Mouse (Mus musculus): ENCODE data around the gene Gm49368.
A peak's percentile ranks its signal among the peaks of the same experiment; 100 is the strongest.
"Not testable (repeated sequence)": the region's sequence is repeated elsewhere in the genome, so short reads cannot be mapped to it uniquely, and the experiment has no call there.

The Gm49368 gene

GRCm38 (mm10) chr7:128042161-128042820, 20.2 kb upstream of the Gm49368 start:
- H3K36me3 ChIP-seq (ENCODE audit: control insufficient read depth, insufficient read depth, low read length, poor library complexity, severe bottlenecking); DNase-seq (ENCODE audit: low read depth, low spot score); H3K27me3 ChIP-seq (ENCODE audit: control insufficient read depth, insufficient read depth, low read length, poor library complexity, severe bottlenecking): not testable (repeated sequence)

DNA sequence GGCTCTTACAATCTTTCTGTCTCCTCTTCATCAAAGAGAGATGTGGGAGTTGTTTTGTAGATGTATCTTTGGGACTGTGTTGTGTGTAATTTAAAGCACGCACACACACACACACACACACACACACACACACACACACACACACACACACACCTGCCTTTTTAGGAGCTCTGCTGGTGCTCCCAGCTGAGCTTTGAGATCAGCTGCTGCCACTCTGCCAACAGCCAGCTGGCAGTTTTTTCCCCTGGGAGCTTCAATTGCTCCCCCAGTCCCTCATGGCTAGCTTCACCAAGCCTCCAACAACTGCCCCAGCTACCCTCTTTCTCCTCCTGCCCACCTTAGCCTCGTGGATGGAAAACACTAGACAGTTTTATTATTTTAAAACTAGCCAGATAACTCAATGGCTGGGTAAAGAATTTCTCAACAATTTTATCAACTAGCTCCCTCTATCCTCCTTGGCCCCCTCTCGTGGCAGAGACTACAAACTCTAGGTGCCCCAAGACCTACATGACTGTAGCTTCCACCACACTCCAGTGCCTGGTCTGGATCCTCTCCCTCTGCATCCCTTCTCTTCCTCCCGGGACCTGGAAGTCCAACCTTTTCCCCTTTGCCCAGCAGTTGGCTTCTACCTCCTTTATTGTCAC, 18.2 kb upstream of the Gm49368 start:
- no peaks in the 10 kb centered on the region for H3K27me3 ChIP-seq (ENCODE audit: control insufficient read depth, insufficient read depth, low read length, poor library complexity, severe bottlenecking)
- DNase-seq (ENCODE audit: low read depth, low spot score) = no peak
- H3K36me3 ChIP-seq (ENCODE audit: control insufficient read depth, insufficient read depth, low read length, poor library complexity, severe bottlenecking) = no peaks in the 10 kb centered on the region

GRCm38 (mm10) chr7:128045640-128046039, 16.8 kb upstream of the Gm49368 start:
- no peaks in the 10 kb centered on the region for H3K36me3 ChIP-seq (ENCODE audit: control insufficient read depth, insufficient read depth, low read length, poor library complexity, severe bottlenecking)
- DNase-seq (ENCODE audit: low read depth, low spot score) = no peak
- no peaks in the 10 kb centered on the region for H3K27me3 ChIP-seq (ENCODE audit: control insufficient read depth, insufficient read depth, low read length, poor library complexity, severe bottlenecking)

DNA sequence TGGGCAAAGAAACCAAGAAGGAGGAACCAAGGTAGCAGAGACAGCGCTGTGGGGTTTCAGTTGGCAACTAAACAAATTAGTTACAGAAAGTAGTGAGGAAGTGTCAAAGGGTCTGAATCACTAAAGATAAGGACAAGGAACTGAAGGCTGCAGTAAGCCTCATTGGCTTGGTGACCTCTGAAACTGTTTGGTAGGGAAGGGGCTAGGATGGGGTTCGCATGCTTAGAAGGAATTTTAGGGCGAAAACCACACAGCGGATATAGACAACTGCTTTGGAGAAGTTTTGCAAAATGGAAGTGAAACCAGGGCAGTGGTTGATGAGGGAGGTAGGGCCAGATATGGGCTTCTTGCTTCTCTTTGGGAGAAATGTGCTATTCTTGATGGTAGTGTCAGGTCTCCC, 13.7 kb upstream of the Gm49368 start:
- no peaks in the 10 kb centered on the region for H3K36me3 ChIP-seq (ENCODE audit: control insufficient read depth, insufficient read depth, low read length, poor library complexity, severe bottlenecking)
- DNase-seq (ENCODE audit: low read depth, low spot score) = peak; percentile 67
- H3K27me3 ChIP-seq (ENCODE audit: control insufficient read depth, insufficient read depth, low read length, poor library complexity, severe bottlenecking) = no peaks in the 10 kb centered on the region

DNA sequence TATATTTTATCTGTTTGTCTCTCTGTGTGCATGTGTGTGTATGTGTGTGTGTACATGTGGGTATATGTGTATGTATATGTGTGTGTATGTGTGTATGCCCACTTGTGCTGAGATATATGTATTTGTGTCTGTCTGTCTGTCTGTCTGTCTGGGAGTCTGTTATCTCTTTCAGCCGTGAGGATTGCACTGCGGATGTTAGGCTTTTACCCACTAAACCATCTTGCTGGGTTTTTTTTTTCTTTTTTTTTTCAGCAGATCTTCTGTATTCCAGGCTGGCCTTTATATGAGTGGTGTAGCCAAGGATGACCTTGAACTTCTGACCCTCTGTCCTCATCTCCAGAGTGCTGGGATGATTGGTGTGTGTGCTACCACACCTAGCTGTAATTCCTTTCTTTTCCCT, 13.2 kb upstream of the Gm49368 start:
- no peaks in the 10 kb centered on the region for H3K36me3 ChIP-seq (ENCODE audit: control insufficient read depth, insufficient read depth, low read length, poor library complexity, severe bottlenecking)
- no peaks in the 10 kb centered on the region for H3K27me3 ChIP-seq (ENCODE audit: control insufficient read depth, insufficient read depth, low read length, poor library complexity, severe bottlenecking)
- no peak for DNase-seq (ENCODE audit: low read depth, low spot score)

GRCm38 (mm10) chr7:128050739-128051138, 11.7 kb upstream of the Gm49368 start:
- Histone ChIP-seq H3K27me3 (ENCODE audit: control insufficient read depth, insufficient read depth, low read length, poor library complexity, severe bottlenecking) (no peaks in the 10 kb centered on the region), H3K36me3 (ENCODE audit: control insufficient read depth, insufficient read depth, low read length, poor library complexity, severe bottlenecking) (no peaks in the 10 kb centered on the region)
- DNase-seq (ENCODE audit: low read depth, low spot score) = peak; percentile 41

DNA sequence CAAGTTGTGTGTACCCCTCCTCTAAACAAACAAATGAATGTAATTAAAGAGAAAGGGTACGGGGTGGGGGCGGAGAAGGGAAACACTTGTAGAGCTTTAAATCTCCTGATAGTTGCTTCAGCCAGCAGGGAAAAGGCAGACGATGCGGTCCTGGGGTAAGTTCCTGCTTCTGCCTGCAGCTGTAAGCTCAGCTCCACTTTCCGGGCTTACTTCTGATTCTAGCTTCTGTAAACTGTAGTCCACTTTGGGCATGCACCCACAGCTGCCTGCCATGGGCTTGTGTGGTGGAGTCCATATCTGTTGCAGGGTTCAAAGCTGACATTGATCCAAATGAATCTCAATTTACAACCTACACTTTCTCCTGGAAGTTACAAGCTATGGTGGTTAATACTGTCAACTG, 9.4 kb upstream of the Gm49368 start:
- no peaks in the 10 kb centered on the region for H3K36me3 ChIP-seq (ENCODE audit: control insufficient read depth, insufficient read depth, low read length, poor library complexity, severe bottlenecking)
- H3K27me3 ChIP-seq (ENCODE audit: control insufficient read depth, insufficient read depth, low read length, poor library complexity, severe bottlenecking) = no peaks in the 10 kb centered on the region
- no peak for DNase-seq (ENCODE audit: low read depth, low spot score)

DNA sequence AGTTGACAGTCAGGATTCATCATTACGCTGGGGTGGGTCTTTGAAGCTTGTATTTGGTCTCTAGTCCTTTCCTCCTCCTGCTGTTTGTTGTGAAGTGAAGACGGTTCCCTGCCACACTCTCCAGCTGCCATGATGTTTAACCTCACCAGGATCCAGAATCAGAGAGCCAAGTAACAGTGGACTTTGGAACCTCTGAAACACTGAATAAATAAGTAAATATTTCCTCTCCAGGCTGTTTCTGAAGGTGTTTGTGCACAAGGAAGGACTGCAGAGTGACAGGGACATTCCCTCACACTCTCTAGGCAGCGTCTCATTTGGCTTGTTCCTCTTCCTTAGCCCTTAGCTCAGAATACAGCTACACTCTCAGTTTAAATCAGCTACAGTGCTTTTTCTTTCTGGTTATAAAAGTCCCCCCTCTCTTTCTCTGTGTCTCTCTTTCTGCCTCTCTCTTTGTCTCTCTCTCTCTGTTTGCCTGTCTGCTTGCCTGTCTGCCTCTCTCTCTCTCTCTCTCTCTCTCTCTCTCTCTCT, 5.5 kb upstream of the Gm49368 start:
- Histone ChIP-seq H3K27me3 (ENCODE audit: control insufficient read depth, insufficient read depth, low read length, poor library complexity, severe bottlenecking) (no peaks in the 10 kb centered on the region), H3K36me3 (ENCODE audit: control insufficient read depth, insufficient read depth, low read length, poor library complexity, severe bottlenecking) (no peaks in the 10 kb centered on the region)
- DNase-seq (ENCODE audit: low read depth, low spot score) = peak; percentile 49

DNA sequence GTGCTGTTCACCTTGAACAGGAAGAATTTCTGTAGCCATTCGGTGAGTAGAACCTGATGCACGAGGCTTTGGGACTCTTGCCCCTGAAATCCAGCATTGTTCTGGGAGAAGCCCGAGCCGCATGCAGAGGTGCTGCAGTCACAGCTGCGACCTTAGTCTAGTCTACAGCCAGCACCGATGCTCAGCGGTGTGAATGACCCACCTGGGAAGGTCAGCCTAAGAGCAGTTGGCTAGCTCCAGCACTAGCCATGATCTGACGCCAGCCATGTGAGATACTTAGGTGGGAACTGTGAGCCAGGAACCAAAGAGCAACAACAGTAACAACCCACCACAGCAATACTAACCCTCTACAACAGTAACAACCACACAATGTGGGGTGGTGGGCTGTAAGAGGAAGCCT, 4.6 kb upstream of the Gm49368 start:
- H3K36me3 ChIP-seq (ENCODE audit: control insufficient read depth, insufficient read depth, low read length, poor library complexity, severe bottlenecking) = no peaks in the 10 kb centered on the region
- no peak for DNase-seq (ENCODE audit: low read depth, low spot score)
- H3K27me3 ChIP-seq (ENCODE audit: control insufficient read depth, insufficient read depth, low read length, poor library complexity, severe bottlenecking) = no peaks in the 10 kb centered on the region

DNA sequence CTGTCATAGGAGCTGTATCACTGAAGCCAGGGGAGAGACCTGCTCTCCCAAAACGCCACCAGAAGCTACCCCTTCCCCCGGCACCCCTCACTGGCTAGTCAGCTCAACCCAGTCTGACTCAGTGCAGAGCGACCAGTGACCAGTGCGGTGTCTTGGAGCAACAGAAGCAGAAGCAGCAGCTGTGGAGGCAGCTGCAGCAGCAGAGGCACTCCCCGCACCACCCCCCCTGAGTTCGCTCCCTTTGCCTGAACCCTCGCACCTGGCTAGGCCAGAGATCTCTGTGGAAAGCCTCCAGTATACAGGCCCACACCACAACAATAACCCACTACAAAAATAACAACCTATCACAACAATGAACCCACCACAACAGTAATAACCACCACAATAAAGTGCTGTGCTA, 3.9 kb upstream of the Gm49368 start:
- DNase-seq (ENCODE audit: low read depth, low spot score) = no peak
- H3K27me3 ChIP-seq (ENCODE audit: control insufficient read depth, insufficient read depth, low read length, poor library complexity, severe bottlenecking) = no peaks in the 10 kb centered on the region
- no peaks in the 10 kb centered on the region for H3K36me3 ChIP-seq (ENCODE audit: control insufficient read depth, insufficient read depth, low read length, poor library complexity, severe bottlenecking)

- no peaks in the 10 kb centered on the region for H3K36me3 ChIP-seq (ENCODE audit: control insufficient read depth, insufficient read depth, low read length, poor library complexity, severe bottlenecking)
- H3K27me3 ChIP-seq (ENCODE audit: control insufficient read depth, insufficient read depth, low read length, poor library complexity, severe bottlenecking) = no peaks in the 10 kb centered on the region
- no peak for DNase-seq (ENCODE audit: low read depth, low spot score)
These were observed 3.4 kb upstream of the Gm49368 start for GRCm38 (mm10) chr7:128059091-128059490.

DNA sequence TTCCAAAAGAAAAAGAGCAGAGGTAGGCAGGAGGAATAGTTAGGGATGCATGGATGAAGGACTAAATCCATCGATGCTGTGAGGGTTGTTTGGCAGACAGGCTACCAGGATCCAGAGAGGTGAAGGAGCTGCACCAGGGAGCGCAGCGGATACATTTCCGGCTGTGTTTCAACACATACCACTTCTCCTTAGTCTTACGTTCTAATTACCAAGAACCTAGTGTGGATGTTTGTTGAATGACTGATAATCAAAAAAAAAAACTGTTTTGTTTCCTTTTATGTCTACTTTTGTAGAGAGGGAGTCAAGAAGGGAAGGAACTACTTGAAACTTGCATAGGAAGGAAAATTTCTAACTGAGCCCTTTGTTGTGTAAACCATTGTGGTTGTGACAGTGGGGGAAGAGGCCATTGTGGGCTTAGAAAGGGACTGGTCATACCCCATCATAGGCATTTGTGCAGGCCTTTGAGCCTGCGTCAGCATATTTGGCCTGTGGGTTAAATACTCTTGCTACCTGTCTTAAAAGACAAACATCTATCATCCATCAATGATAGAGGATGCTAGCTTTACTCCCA, 813 bp downstream of the Gm49368 start:
- no peaks in the 10 kb centered on the region for H3K36me3 ChIP-seq (ENCODE audit: control insufficient read depth, insufficient read depth, low read length, poor library complexity, severe bottlenecking)
- no peaks in the 10 kb centered on the region for H3K27me3 ChIP-seq (ENCODE audit: control insufficient read depth, insufficient read depth, low read length, poor library complexity, severe bottlenecking)
- no peak for DNase-seq (ENCODE audit: low read depth, low spot score)

- no peaks in the 10 kb centered on the region for H3K36me3 ChIP-seq (ENCODE audit: control insufficient read depth, insufficient read depth, low read length, poor library complexity, severe bottlenecking)
- peak; percentile 38 for DNase-seq (ENCODE audit: low read depth, low spot score)
- no peaks in the 10 kb centered on the region for H3K27me3 ChIP-seq (ENCODE audit: control insufficient read depth, insufficient read depth, low read length, poor library complexity, severe bottlenecking)
These were observed 3.1 kb downstream of the Gm49368 start for GRCm38 (mm10) chr7:128065547-128065946.

DNA sequence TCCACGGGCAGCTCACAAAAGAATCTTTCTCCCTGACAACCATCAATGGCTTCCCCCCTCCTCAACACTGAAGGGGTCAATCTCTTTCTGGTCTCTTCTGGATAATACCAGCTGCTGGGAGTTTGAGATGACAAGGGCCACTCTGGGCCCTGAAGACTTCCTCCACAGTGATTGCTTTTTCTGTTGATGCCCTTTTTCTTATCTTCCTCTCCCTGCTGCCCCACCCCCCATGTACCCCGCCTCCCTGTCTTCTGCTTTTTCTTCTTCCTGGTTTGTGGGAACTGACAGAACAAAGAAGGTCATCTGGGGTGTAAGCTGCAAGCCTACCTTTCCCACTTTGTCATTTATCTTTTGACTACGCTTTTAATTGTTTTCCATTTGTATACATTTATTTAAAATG, 5.4 kb downstream of the Gm49368 start:
- peak; percentile 38 for DNase-seq (ENCODE audit: low read depth, low spot score)
- Histone ChIP-seq H3K27me3 (ENCODE audit: control insufficient read depth, insufficient read depth, low read length, poor library complexity, severe bottlenecking) (no peaks in the 10 kb centered on the region), H3K36me3 (ENCODE audit: control insufficient read depth, insufficient read depth, low read length, poor library complexity, severe bottlenecking) (no peaks in the 10 kb centered on the region)

DNA sequence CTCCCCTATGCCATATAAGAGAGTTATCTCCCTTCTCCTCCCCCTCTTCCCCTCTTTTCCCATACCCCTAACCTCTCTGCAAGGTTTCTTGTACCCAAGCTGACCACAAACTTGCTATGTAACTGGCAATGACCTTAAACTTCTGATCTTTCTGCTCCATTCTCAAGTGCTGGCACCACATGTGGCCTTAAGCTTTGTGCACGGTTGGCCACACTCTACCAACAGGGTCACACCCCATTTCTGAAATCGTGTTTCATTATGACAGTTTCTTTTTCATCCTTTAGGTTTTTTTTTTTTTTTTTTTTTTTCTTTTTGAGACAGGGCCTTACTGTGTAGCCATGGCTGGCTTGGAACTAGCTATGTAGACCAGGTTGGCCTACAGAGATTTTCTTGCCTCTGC, 7.4 kb downstream of the Gm49368 start:
- no peak for DNase-seq (ENCODE audit: low read depth, low spot score)
- no peaks in the 10 kb centered on the region for H3K36me3 ChIP-seq (ENCODE audit: control insufficient read depth, insufficient read depth, low read length, poor library complexity, severe bottlenecking)

More for the DNA sequence above, 7.4 kb downstream of the Gm49368 start:
- no peaks in the 10 kb centered on the region for H3K27me3 ChIP-seq (ENCODE audit: control insufficient read depth, insufficient read depth, low read length, poor library complexity, severe bottlenecking)
